Mouse (Mus musculus) CH12.LX (cell line): ENCODE results near the gene Rps6ka2.
"Not testable (repeated sequence)": the region's sequence is repeated elsewhere in the genome, so short reads cannot be mapped to it uniquely, and the experiment has no call there.

Experiments used
- CTCF ChIP-seq, 2 experiments: IDR thresholded peaks in 1 of 2; conservative IDR thresholded peaks in 1 of 2; 2 replicates each; pipeline ENCODE4 v1.5.1; 2011 to 2012; ENCODE audit warnings: low read depth in 2 of 2, low read length in 2 of 2, improper control_type of control experiment in 1 of 2, inconsistent platforms in 1 of 2, mild to moderate bottlenecking in 1 of 2, moderate library complexity in 1 of 2
- EP300 ChIP-seq: IDR thresholded peaks from 2 replicates; pipeline ENCODE4 v1.6.1; 2011; ENCODE audit warnings: low read length, improper control_type of control experiment
- ETS1 ChIP-seq: conservative IDR thresholded peaks from 2 replicates; pipeline ENCODE4 v1.6.1; 2012; ENCODE audit warnings: low read depth, mild to moderate bottlenecking, inconsistent platforms, low read length, improper control_type of control experiment, moderate library complexity
- HCFC1 ChIP-seq: IDR thresholded peaks from 2 replicates; pipeline ENCODE4 v1.6.1; 2012; ENCODE audit warnings: low read depth, mild to moderate bottlenecking, inconsistent platforms, low read length, improper control_type of control experiment
- MAFK ChIP-seq: IDR thresholded peaks from 2 replicates; pipeline ENCODE4 v1.6.1; 2011; ENCODE audit warnings: low read length, improper control_type of control experiment; ENCODE audit not compliant: insufficient replicate concordance
- TCF12 ChIP-seq: IDR thresholded peaks from 2 replicates; pipeline ENCODE4 v1.6.1; 2014; ENCODE audit warnings: low read depth, mild to moderate bottlenecking, inconsistent platforms, low read length, improper control_type of control experiment
- USF2 ChIP-seq: conservative IDR thresholded peaks from 2 replicates; pipeline ENCODE4 v1.6.1; 2011; ENCODE audit warnings: low read depth, low read length, improper control_type of control experiment

DNA sequence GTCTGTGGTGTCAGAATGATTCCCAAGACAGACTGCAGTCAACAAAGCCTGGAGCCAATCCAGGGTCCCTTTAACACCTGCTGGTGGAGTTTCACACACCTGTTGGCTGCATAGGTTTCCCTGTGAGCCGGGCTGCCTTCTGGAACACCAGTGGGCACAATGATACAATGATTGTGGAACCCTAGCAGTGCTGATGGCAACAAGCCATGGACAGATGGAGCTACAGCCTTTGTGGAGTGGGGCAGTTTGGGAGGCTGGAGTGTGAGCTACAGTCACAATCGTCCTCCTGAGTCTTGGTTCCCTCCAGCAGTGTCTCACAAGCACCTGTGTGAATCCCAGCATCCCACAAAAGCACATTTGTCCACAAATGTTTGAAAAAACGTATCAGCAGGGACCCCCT is 178.8 kb downstream of the Rps6ka2 start:
- not testable (repeated sequence) for TF ChIP-seq MAFK; ETS1; CTCF (conservative IDR thresholded peaks at IDR 0.05 in 1 of 2, IDR thresholded peaks at IDR 0.05 in 1 of 2; ENCODE audit: low read depth in 2 of 2, low read length in 2 of 2); USF2; EP300; HCFC1; TCF12
